Comparison of ENCODE assay signal across 10 mouse cellular contexts in genomic region chr10:87586696-87587095, GRCm38 (mm10).
DNase-seq lines count a peak whose midpoint lies in the region; ATAC-seq and TF ChIP-seq lines count a peak whose summit lies in the region.
"Had no signal": no experiment of that assay in that cellular context is flagged by ENCODE, and none has a peak within 500 bp of the region (broad histone marks: within the 10 kb centered on the region; RNA-seq: fewer than 3 reads in every experiment).

No protein-coding gene starts in this region.

- no peak for TF ChIP-seq POLR2A in MEL (IDR thresholded peaks at IDR 0.05; ENCODE audit: control insufficient read depth in 1 of 2, insufficient read depth in 1 of 2, low read depth in 1 of 2, low read length in 2 of 2, poor library complexity in 1 of 2)

- intact Hi-C loops in left cerebral cortex, postnatal 10 days (cut with DNase I), result no loop called here

- no peak overlapping the region for H3K4me2 ChIP-seq in kidney, postnatal 0 days (ENCODE audit: low read length)
- H3K4me2 ChIP-seq in kidney, embryonic 14.5 days (replicated peaks; ENCODE audit: low read depth, low read length), result no peak overlapping the region
- no peak overlapping the region for H3K4me2 ChIP-seq in limb, embryonic 11.5 days (ENCODE audit: low read depth, severe bottlenecking)
- no peak overlapping the region for H3K4me2 ChIP-seq in hindbrain, embryonic 13.5 days
- H3K4me2 ChIP-seq: forebrain, embryonic 12.5 days had no signal

- no peak overlapping the region for H3K27ac ChIP-seq in kidney, postnatal 0 days
- no peak overlapping the region for H3K27ac ChIP-seq in kidney, embryonic 14.5 days (ENCODE audit: low read depth, low read length)
- no peak overlapping the region for H3K27ac ChIP-seq in MEL (ENCODE audit: control insufficient read depth, low read depth, low read length)
- H3K27ac ChIP-seq in limb, embryonic 11.5 days (replicated peaks; ENCODE audit: low read depth, low read length), result no peak overlapping the region
- no peak overlapping the region for H3K27ac ChIP-seq in hindbrain, embryonic 13.5 days
- H3K27ac ChIP-seq: forebrain, embryonic 12.5 days had no signal

- no peaks in the 10 kb centered on the region for H3K4me1 ChIP-seq in kidney, postnatal 0 days (replicated peaks; ENCODE audit: insufficient read depth, low read length)
- no peaks in the 10 kb centered on the region for H3K4me1 ChIP-seq in kidney, embryonic 14.5 days (ENCODE audit: control insufficient read depth, insufficient read depth, low read length)
- no peaks in the 10 kb centered on the region for H3K4me1 ChIP-seq in MEL (ENCODE audit: control insufficient read depth in 1 of 2, insufficient read depth in 2 of 2, low read length in 2 of 2)
- no peaks in the 10 kb centered on the region for H3K4me1 ChIP-seq in limb, embryonic 11.5 days (ENCODE audit: control insufficient read depth, insufficient read depth, low read length)
- no peaks in the 10 kb centered on the region for H3K4me1 ChIP-seq in hindbrain, embryonic 13.5 days (replicated peaks)
- H3K4me1 ChIP-seq: forebrain, embryonic 12.5 days had no signal

- TF ChIP-seq EP300 in MEL (IDR thresholded peaks at IDR 0.05; ENCODE audit: low read depth in 1 of 2, low read length in 2 of 2), result no peak

- no peaks in the 10 kb centered on the region for H3K79me2 ChIP-seq in MEL (ENCODE audit: control insufficient read depth, insufficient read depth, low read length, poor library complexity)

- 56% methylated on average over 1 of the region's 1 CpGs for WGBS in kidney, postnatal 0 days
- WGBS in kidney, embryonic 14.5 days, result 92% methylated on average over 1 of the region's 1 CpGs
- 86% methylated on average over 1 of the region's 1 CpGs for WGBS in limb, embryonic 11.5 days
- 79% methylated on average over 1 of the region's 1 CpGs for WGBS in hindbrain, embryonic 13.5 days

- no peak overlapping the region for H3K9ac ChIP-seq in kidney, postnatal 0 days (ENCODE audit: low read depth, low read length)
- H3K9ac ChIP-seq in kidney, embryonic 14.5 days (ENCODE audit: low read depth, low read length), result no peak overlapping the region
- H3K9ac ChIP-seq in MEL (ENCODE audit: control insufficient read depth, low read depth, low read length, poor library complexity, severe bottlenecking), result no peak overlapping the region
- H3K9ac ChIP-seq in limb, embryonic 11.5 days (ENCODE audit: low read length), result no peak overlapping the region
- H3K9ac ChIP-seq in hindbrain, embryonic 13.5 days, result no peak overlapping the region
- H3K9ac ChIP-seq: forebrain, embryonic 12.5 days had no signal

- DNase-seq in kidney, postnatal 0 days (ENCODE audit: low spot score), result peak; percentile 46
- peak; percentile 31 for DNase-seq in MEL (ENCODE audit: low read depth, low spot score)
- peak; percentile 82 to 86 for DNase-seq in adrenal gland, postnatal 36 days
- DNase-seq in limb, embryonic 11.5 days (ENCODE audit: low spot score), result peak; percentile 83
- DNase-seq in left cerebral cortex, postnatal 10 days (ENCODE audit: extremely low spot score in 1 of 2, low spot score in 2 of 2), result no peak

- TF ChIP-seq CTCF in kidney, postnatal 0 days (IDR thresholded peaks at IDR 0.05; ENCODE audit: low read depth), result no peak
- TF ChIP-seq CTCF in MEL (IDR thresholded peaks at IDR 0.05 in 2 of 3, conservative IDR thresholded peaks at IDR 0.05 in 1 of 3; ENCODE audit: control insufficient read depth in 1 of 3, insufficient read depth in 1 of 3, low read depth in 2 of 3, low read length in 3 of 3, poor library complexity in 1 of 3, severe bottlenecking in 1 of 3), result no peak

- no peaks in the 10 kb centered on the region for H3K27me3 ChIP-seq in kidney, postnatal 0 days (ENCODE audit: insufficient read depth, low read length)
- H3K27me3 ChIP-seq in kidney, embryonic 14.5 days (ENCODE audit: control insufficient read depth, insufficient read depth, low read length), result no peaks in the 10 kb centered on the region
- no peaks in the 10 kb centered on the region for H3K27me3 ChIP-seq in MEL (ENCODE audit: control insufficient read depth in 1 of 2, insufficient read depth in 2 of 2, low read length in 2 of 2)
- no peaks in the 10 kb centered on the region for H3K27me3 ChIP-seq in limb, embryonic 11.5 days (ENCODE audit: control insufficient read depth, insufficient read depth, low read length)
- H3K27me3 ChIP-seq in hindbrain, embryonic 13.5 days, result no peaks in the 10 kb centered on the region
- H3K27me3 ChIP-seq: forebrain, embryonic 12.5 days had no signal

- H3K4me3 ChIP-seq in kidney, postnatal 0 days (replicated peaks; ENCODE audit: low read depth, low read length), result no peak overlapping the region
- H3K4me3 ChIP-seq in kidney, embryonic 14.5 days (ENCODE audit: low read length), result no peak overlapping the region
- H3K4me3 ChIP-seq in MEL (ENCODE audit: control insufficient read depth in 1 of 2, insufficient read depth in 1 of 2, low read depth in 2 of 2, low read length in 2 of 2), result no peak overlapping the region
- no peak overlapping the region for H3K4me3 ChIP-seq in limb, embryonic 11.5 days (ENCODE audit: low read depth, low read length)
- no peak overlapping the region for H3K4me3 ChIP-seq in hindbrain, embryonic 13.5 days
- H3K4me3 ChIP-seq: forebrain, embryonic 12.5 days had no signal

- H3K36me3 ChIP-seq in kidney, postnatal 0 days (ENCODE audit: insufficient read depth, low read length), result no peaks in the 10 kb centered on the region
- H3K36me3 ChIP-seq in kidney, embryonic 14.5 days (ENCODE audit: control insufficient read depth, insufficient read depth, low read length), result no peaks in the 10 kb centered on the region
- H3K36me3 ChIP-seq in MEL (ENCODE audit: control insufficient read depth in 1 of 2, insufficient read depth in 2 of 2, low read length in 2 of 2), result no peaks in the 10 kb centered on the region
- no peaks in the 10 kb centered on the region for H3K36me3 ChIP-seq in limb, embryonic 11.5 days (ENCODE audit: control insufficient read depth, insufficient read depth, low read length)
- H3K36me3 ChIP-seq in hindbrain, embryonic 13.5 days, result no peaks in the 10 kb centered on the region
- H3K36me3 ChIP-seq: forebrain, embryonic 12.5 days had no signal

- no peak for ATAC-seq in kidney, postnatal 0 days (replicated peaks; ENCODE audit: low FRiP score, low read depth)
- ATAC-seq in kidney, embryonic 14.5 days (ENCODE audit: low FRiP score, low TSS enrichment), result no peak
- ATAC-seq in limb, embryonic 11.5 days (ENCODE audit: insufficient number of reproducible peaks, low FRiP score, low TSS enrichment, low read depth), result no peak
- no peak for ATAC-seq in CD4-positive, CD25-positive, alpha-beta regulatory T cell, adult 4 months
- ATAC-seq in hindbrain, embryonic 13.5 days (ENCODE audit: low FRiP score), result no peak
- ATAC-seq: intestine, postnatal 0 days had no signal

- TF ChIP-seq RAD21 in MEL (IDR thresholded peaks at IDR 0.05; ENCODE audit: low read depth, low read length), result no peak

- no peaks in the 10 kb centered on the region for H3K9me3 ChIP-seq in kidney, postnatal 0 days (replicated peaks; ENCODE audit: low read length)
- H3K9me3 ChIP-seq in kidney, embryonic 14.5 days (ENCODE audit: control insufficient read depth, low read length), result no peaks in the 10 kb centered on the region
- H3K9me3 ChIP-seq in MEL (replicated peaks; ENCODE audit: insufficient read depth, low read length), result no peaks in the 10 kb centered on the region
- no peaks in the 10 kb centered on the region for H3K9me3 ChIP-seq in limb, embryonic 11.5 days (ENCODE audit: control insufficient read depth, low read length)
- peaks cover 8% of the 10 kb centered on the region; the same call in 1 of the 2 replicates for H3K9me3 ChIP-seq in hindbrain, embryonic 13.5 days
- H3K9me3 ChIP-seq: forebrain, embryonic 12.5 days had no signal

TF ChIP-seq in MEL, 35 proteins besides CTCF, POLR2A, EP300 and RAD21:
- no peak for TF ChIP-seq MAX (IDR thresholded peaks at IDR 0.05; ENCODE audit: low read length)
- no peak for TF ChIP-seq NRF1 (IDR thresholded peaks at IDR 0.05; ENCODE audit: insufficient read depth, low read depth, low read length, poor library complexity, severe bottlenecking)
- no peak for TF ChIP-seq KAT2A (conservative IDR thresholded peaks at IDR 0.05; ENCODE audit: low read depth, low read length)
- no peak for TF ChIP-seq TCF12 (IDR thresholded peaks at IDR 0.05; ENCODE audit: low read depth, low read length)
- TF ChIP-seq MYB (IDR thresholded peaks at IDR 0.05; ENCODE audit: low read depth, low read length), result no peak
- TF ChIP-seq UBTF (IDR thresholded peaks at IDR 0.05; ENCODE audit: borderline replicate concordance, insufficient read depth, low read depth, low read length), result no peak
- TF ChIP-seq BHLHE40 (IDR thresholded peaks at IDR 0.05; ENCODE audit: borderline replicate concordance, low read depth, low read length), result no peak
- no peak for TF ChIP-seq CHD1 (IDR thresholded peaks at IDR 0.05; ENCODE audit: low read depth, low read length)
- TF ChIP-seq ETS1 (IDR thresholded peaks at IDR 0.05; ENCODE audit: low read depth, low read length), result no peak
- TF ChIP-seq ELF1 (IDR thresholded peaks at IDR 0.05; ENCODE audit: low read depth, low read length), result no peak
- TF ChIP-seq E2F4 (IDR thresholded peaks at IDR 0.05; ENCODE audit: borderline replicate concordance, low read depth, low read length), result no peak
- no peak for TF ChIP-seq USF2 (IDR thresholded peaks at IDR 0.05; ENCODE audit: borderline replicate concordance in 1 of 2, insufficient read depth in 1 of 2, low read depth in 1 of 2, low read length in 2 of 2)
- TF ChIP-seq SMC3 (IDR thresholded peaks at IDR 0.05; ENCODE audit: low read depth, low read length), result no peak
- TF ChIP-seq HCFC1 (IDR thresholded peaks at IDR 0.05; ENCODE audit: low read depth, low read length), result no peak
- no peak for TF ChIP-seq ZKSCAN1 (IDR thresholded peaks at IDR 0.05; ENCODE audit: low read depth, low read length)
- TF ChIP-seq MAFK (IDR thresholded peaks at IDR 0.05; ENCODE audit: borderline replicate concordance, low read depth, low read length), result no peak
- no peak for TF ChIP-seq TAL1 (IDR thresholded peaks at IDR 0.05; ENCODE audit: low read length)
- no peak for TF ChIP-seq MYC (IDR thresholded peaks at IDR 0.05; ENCODE audit: low read depth, low read length)

Comparison
In these comparisons a context has a peak if more than half of its experiments do, and no peak if none do; other contexts are left out.
1. DNase-seq: peak in kidney, postnatal 0 days (single experiment), MEL (single experiment), adrenal gland, postnatal 36 days (2 of 2) and limb, embryonic 11.5 days (single experiment); none in left cerebral cortex, postnatal 10 days (0 of 2).